Mouse (Mus musculus): ENCODE measurements at regions not wholly inside any gene's neighbourhood (a gene's known extent, or its start where the extent isn't known, plus 50 kb on each side); places are given as distances from the start of the nearest gene placed in this dataset.
A peak's percentile ranks its signal among the peaks of the same experiment; 100 is the strongest.

DNA sequence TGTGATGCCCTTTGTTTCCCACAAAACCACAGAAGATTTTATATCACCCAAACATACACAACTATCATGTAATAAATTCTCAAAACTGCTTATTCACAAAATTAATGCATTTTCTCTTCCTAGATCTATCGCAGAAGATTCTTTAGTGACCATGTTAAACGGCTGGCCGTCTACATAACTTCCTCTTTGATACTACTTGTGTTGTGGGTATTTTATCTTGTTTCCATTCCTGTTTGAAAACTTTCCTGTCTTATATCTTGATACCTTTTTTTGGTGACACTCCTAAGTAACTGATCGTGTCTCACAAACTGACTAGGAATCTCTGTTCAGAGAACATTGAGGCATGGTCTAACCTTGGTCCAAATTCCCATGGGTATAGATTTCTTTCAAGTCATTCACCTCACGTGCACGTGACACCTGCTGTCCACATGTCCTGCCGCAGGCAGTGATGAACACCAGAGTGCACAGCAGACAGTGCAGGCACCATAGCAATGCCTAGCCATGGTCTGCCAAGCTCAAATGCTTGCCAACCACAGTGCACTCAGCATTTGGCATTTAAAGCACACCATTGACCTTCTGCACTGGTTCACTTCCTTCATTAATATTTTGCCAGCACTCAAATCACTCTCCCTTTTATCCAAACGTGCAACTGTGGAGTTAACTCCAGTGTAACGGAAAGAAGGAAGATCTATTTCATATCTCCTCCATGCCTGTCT, 155.6 kb upstream of the Dio2 start:
- no peak overlapping the region for H3K9ac ChIP-seq (ENCODE audit: insufficient read depth, low read depth)
- H3K4me2 ChIP-seq (ENCODE audit: insufficient read depth, low read depth, poor library complexity, severe bottlenecking), result no peak overlapping the region
- 0 out of 4 replicates have a peak, but pooled peaks cover 0 to 2% of the 10 kb centered on the region in 2 experiments for H3K4me1 ChIP-seq (ENCODE audit: control insufficient read depth in 1 of 2, insufficient read depth in 2 of 2)
- no peaks in the 10 kb centered on the region for H3K9me3 ChIP-seq (replicated peaks; ENCODE audit: low read length)
- H3K27me3 ChIP-seq (replicated peaks), result no peaks in the 10 kb centered on the region
- TF ChIP-seq NELFE (IDR thresholded peaks at IDR 0.05; ENCODE audit: low read depth, low read length) (no peak), NRF1 (IDR thresholded peaks at IDR 0.05; ENCODE audit: low read depth, low read length) (no peak), BHLHE40 (IDR thresholded peaks at IDR 0.05; ENCODE audit: low read depth, low read length) (peak; percentile 73)
- no peaks in the 10 kb centered on the region for H3K36me3 ChIP-seq (replicated peaks in 1 of 2; ENCODE audit: control insufficient read depth in 1 of 2, insufficient read depth in 1 of 2, low read length in 1 of 2)
- no peak overlapping the region for H3K27ac ChIP-seq (ENCODE audit: insufficient read depth, low read depth)
- no peak overlapping the region for H3K4me3 ChIP-seq (replicated peaks in 1 of 3; ENCODE audit: low read depth in 2 of 3, low read length in 2 of 3, poor library complexity in 1 of 3)
- in situ Hi-C loops (cut with MboI; ENCODE audit: low pct_ligation_motif_present, low pct_unique_long_range_greater_than_20kb, low sequenced_read_pairs) (no loop called here), dilution Hi-C loops (cut with MboI; ENCODE audit: extremely low pct_ligation_motif_present, extremely low pct_unique_long_range_greater_than_20kb, low sequenced_read_pairs) (no loop called here)
- no peaks in the 10 kb centered on the region for H3K79me2 ChIP-seq (replicated peaks; ENCODE audit: control insufficient read depth, extremely low read depth, insufficient read depth, poor library complexity, severe bottlenecking)
- no peak for DNase-seq (ENCODE audit: extremely low read depth)

- dilution Hi-C loops (cut with MboI; ENCODE audit: extremely low pct_ligation_motif_present, extremely low pct_unique_long_range_greater_than_20kb, low sequenced_read_pairs), result no loop called here
- no peak overlapping the region for H3K27ac ChIP-seq (ENCODE audit: insufficient read depth, low read depth)
- H3K36me3 ChIP-seq (replicated peaks in 1 of 2; ENCODE audit: control insufficient read depth in 1 of 2, insufficient read depth in 1 of 2, low read length in 1 of 2), result no peaks in the 10 kb centered on the region
- H3K4me3 ChIP-seq (replicated peaks in 1 of 3; ENCODE audit: low read depth in 2 of 3, low read length in 2 of 3, poor library complexity in 1 of 3), result no peak overlapping the region
- TF ChIP-seq KAT2A (IDR thresholded peaks at IDR 0.05; ENCODE audit: insufficient replicate concordance, low read length) (no peak), SIN3A (IDR thresholded peaks at IDR 0.05; ENCODE audit: low read length) (no peak)
- no peak overlapping the region for H3K4me2 ChIP-seq (ENCODE audit: insufficient read depth, low read depth, poor library complexity, severe bottlenecking)
- no peak overlapping the region for H3K9ac ChIP-seq (ENCODE audit: insufficient read depth, low read depth)
- in situ Hi-C loops (cut with MboI; ENCODE audit: low pct_ligation_motif_present, low pct_unique_long_range_greater_than_20kb, low sequenced_read_pairs), result no loop called here
- no peaks in the 10 kb centered on the region for H3K9me3 ChIP-seq (replicated peaks; ENCODE audit: low read length)
- H3K4me1 ChIP-seq (ENCODE audit: control insufficient read depth in 1 of 2, insufficient read depth in 2 of 2), result peaks cover 0 to 10% of the 10 kb centered on the region in 2 experiments; a peak in 2 of 4 replicates
- no peaks in the 10 kb centered on the region for H3K79me2 ChIP-seq (replicated peaks; ENCODE audit: control insufficient read depth, extremely low read depth, insufficient read depth, poor library complexity, severe bottlenecking)
- no peaks in the 10 kb centered on the region for H3K27me3 ChIP-seq (replicated peaks)
- DNase-seq (ENCODE audit: extremely low read depth), result no peak
These were observed 138.2 kb upstream of the Dio2 start for GRCm38 (mm10) chr12:90876230-90877005.

DNA sequence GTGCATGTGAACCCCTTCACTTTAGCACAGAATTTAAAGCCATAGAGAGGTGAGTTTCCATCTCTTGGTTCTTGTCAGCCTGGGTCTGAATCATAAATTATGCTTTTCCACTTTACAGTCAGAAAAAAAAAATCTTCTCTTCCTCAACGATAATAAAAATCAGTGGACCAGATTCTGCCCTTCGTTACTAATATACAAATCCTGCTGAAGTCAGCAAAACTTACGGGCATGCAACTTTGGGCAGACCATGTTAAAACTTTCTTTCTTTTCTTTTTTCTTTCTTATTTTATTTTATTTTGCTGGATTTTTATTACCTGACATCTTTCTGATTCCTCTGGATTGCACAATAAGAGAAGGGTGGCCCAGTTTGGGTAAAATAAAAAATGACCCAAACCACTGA, 136.6 kb upstream of the Dio2 start:
- Histone ChIP-seq H3K9ac (ENCODE audit: insufficient read depth, low read depth) (no peak overlapping the region), H3K9me3 (replicated peaks; ENCODE audit: low read length) (no peaks in the 10 kb centered on the region), H3K4me2 (ENCODE audit: insufficient read depth, low read depth, poor library complexity, severe bottlenecking) (no peak overlapping the region), H3K36me3 (replicated peaks in 1 of 2; ENCODE audit: control insufficient read depth in 1 of 2, insufficient read depth in 1 of 2, low read length in 1 of 2) (no peaks in the 10 kb centered on the region), H3K4me3 (replicated peaks in 1 of 3; ENCODE audit: low read depth in 2 of 3, low read length in 2 of 3, poor library complexity in 1 of 3) (no peak overlapping the region), H3K27me3 (replicated peaks) (no peaks in the 10 kb centered on the region), H3K27ac (ENCODE audit: insufficient read depth, low read depth) (no peak overlapping the region), H3K4me1 (ENCODE audit: control insufficient read depth in 1 of 2, insufficient read depth in 2 of 2) (peaks cover 0 to 10% of the 10 kb centered on the region in 2 experiments; a peak in 2 of 4 replicates), H3K79me2 (replicated peaks; ENCODE audit: control insufficient read depth, extremely low read depth, insufficient read depth, poor library complexity, severe bottlenecking) (no peaks in the 10 kb centered on the region)
- in situ Hi-C loops (cut with MboI; ENCODE audit: low pct_ligation_motif_present, low pct_unique_long_range_greater_than_20kb, low sequenced_read_pairs), result no loop called here
- no peak for DNase-seq (ENCODE audit: extremely low read depth)
- peak; percentile 71; the same call in 1 of the 2 replicates for TF ChIP-seq MAFK (IDR thresholded peaks at IDR 0.05; ENCODE audit: insufficient replicate concordance, low read length)
- TF ChIP-seq TBP (conservative IDR thresholded peaks at IDR 0.05; ENCODE audit: low read depth, low read length), result no peak
- TF ChIP-seq UBTF (IDR thresholded peaks at IDR 0.05; ENCODE audit: low read depth, low read length), result no peak
- TF ChIP-seq USF1 (IDR thresholded peaks at IDR 0.05; ENCODE audit: low read depth, low read length), result no peak
- TF ChIP-seq POLR2A (IDR thresholded peaks at IDR 0.05; ENCODE audit: low read depth, low read length), result no peak
- no peak for TF ChIP-seq TCF12 (IDR thresholded peaks at IDR 0.05; ENCODE audit: low read depth, low read length)
- dilution Hi-C loops (cut with MboI; ENCODE audit: extremely low pct_ligation_motif_present, extremely low pct_unique_long_range_greater_than_20kb, low sequenced_read_pairs), result no loop called here
